Mouse (Mus musculus) T-helper 2 cell (primary cell): ENCODE results near the gene Angel1.

Experiments used
- in situ Hi-C: fragments of 300-600 bp; cut with MboI, MseI; formaldehyde crosslinking; loops from one replicate; pipeline ENCODE4 v1.15.1; 2025; ENCODE audit warnings: high pct_unique_total_duplicates

The Angel1 gene

GRCm38 (mm10) chr12:86702690-86703089 lies 23.6 kb downstream of the Angel1 start:
- in situ Hi-C loops, result no loop called here

GRCm38 (mm10) chr12:86701491-86701890 lies 24.8 kb downstream of the Angel1 start:
- in situ Hi-C loops, result no loop called here

GRCm38 (mm10) chr12:86700927-86701310 lies 25.3 kb downstream of the Angel1 start:
- in situ Hi-C loops, result no loop called here

GRCm38 (mm10) chr12:86699965-86700926 lies 26.0 kb downstream of the Angel1 start:
- in situ Hi-C loops, result no loop called here

GRCm38 (mm10) chr12:86698537-86698936 lies 27.7 kb downstream of the Angel1 start:
- in situ Hi-C loops, result no loop called here

DNA sequence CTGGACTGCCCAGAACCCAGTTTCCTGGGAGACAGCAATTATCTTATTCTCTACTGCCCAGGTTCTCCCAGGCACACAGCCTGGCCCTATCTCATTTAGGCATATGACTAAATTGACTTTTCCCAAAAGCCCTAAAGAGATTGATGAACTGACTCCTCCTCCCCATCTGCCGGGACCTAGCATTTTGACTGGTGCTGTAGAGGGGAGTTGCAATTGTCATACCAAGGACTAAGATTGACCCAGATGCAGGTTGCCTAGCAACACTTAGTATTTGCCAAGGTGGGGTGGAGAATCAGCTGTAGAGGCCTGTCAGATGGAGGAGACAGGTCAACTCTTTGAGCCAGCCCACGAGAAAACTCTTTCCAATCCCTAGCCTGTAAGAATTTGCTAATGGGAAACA lies 28.3 kb downstream of the Angel1 start:
- in situ Hi-C loops, result no loop called here

- in situ Hi-C loops, result no loop called here
Observed at GRCm38 (mm10) chr12:86694441-86694840, 31.8 kb downstream of the Angel1 start.

DNA sequence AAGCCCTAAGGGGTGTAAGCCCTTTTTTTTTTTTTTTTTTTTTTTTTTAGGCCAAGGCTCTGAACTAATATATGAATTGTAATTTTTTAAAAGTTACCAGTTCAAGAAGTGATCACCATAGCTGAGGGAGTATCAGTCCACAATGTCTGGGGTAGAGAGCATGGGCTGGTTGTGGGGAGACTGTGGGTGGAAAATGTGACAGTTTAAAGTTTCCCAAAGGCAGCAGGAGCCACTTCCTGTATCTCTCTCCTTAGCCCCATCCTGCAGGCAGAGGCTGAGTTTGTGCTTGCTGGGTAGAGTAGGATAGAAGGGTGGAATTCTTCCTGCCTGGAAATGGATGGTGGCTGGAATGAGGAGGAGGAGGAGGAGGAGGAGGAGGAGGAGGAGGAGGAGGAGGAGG lies 32.9 kb downstream of the Angel1 start:
- in situ Hi-C loops, result no loop called here

GRCm38 (mm10) chr12:86692471-86693356 lies 33.5 kb downstream of the Angel1 start:
- in situ Hi-C loops, result no loop called here

- in situ Hi-C loops, result no loop called here
Observed at GRCm38 (mm10) chr12:86690700-86691485, 35.4 kb downstream of the Angel1 start.

DNA sequence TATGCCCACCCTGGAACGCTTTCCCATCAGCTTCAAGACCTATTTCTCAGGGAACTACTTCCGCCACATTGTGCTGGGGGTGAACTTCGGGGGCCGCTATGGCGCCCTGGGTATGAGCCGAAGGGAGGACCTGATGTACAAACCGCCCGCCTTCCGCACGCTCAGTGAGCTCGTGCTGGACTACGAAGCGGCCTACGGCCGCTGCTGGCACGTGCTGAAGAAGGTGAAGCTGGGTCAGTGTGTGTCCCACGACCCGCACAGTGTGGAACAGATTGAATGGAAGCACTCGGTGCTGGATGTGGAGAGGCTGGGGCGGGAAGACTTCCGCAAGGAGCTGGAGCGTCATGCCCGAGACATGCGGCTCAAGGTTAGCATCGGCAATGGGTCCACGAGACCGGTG lies 37.3 kb downstream of the Angel1 start:
- in situ Hi-C loops, result no loop called here

DNA sequence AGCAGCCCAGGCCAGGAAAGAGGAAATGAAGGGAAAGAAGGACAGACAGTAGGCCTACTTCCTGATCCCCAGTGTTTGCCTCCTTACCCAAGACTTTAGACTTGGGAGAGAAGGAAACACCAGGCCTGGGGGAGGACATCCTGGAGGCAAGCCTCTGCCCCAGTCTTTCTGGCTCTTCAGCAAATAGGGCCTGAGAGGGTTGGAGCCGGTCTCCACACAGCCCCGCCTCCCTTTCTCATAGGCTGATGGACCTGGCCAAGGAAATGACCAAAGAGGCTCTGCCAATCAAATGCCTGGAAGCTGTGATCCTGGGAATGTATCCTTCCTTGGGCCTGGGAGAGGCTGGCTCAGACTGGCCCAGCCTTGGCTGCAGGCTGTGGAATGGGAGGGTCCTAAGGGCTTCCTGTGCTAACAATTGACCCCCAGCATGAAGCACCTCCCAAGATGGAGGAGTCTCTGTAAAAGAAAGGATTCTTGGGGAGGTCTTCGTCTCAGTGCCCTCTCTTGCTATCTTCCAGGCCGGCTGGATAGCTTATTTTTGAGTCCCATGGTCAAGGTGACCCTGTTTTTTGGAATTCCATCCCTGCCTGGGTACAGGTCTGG lies 38.2 kb downstream of the Angel1 start:
- in situ Hi-C loops, result no loop called here

GRCm38 (mm10) chr12:86687445-86687955 lies 38.8 kb downstream of the Angel1 start:
- in situ Hi-C loops, result no loop called here

DNA sequence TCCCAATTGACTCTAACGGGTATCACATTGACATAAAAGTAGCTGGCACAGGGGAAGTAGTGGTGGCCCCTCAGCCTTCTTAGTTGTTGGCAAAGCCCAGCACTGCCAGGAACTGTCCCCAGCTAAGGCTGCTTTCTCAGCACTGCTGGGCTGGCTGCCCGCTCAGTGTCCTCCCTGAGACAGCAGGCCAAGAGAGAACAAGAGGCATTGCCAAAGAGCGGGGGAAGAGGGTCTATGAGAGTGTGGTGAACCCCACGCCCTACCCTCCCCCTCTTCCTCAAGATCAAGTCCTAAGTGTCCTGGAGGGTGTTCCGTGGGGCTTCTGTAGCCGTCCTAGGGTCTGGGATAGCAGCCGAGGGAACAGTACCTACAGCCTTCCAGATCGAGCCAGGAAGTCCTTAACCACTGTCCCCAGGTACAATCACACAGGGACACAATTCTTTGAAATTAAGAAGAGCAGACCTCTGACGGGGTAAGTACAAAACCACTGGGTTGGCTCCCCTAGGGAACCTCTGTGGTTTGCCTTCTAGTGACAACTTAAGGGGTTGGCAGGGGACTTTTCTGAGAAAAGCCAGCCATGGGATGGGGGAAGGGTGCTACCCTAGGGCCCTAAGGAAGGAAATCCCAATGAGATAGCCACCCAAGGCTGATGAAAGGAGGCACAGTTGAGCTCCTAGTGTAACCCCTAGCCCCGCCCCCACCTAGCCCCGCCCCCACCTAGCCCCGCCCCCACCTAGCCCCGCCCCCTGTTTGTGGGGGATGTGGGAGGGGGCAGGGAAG lies 39.5 kb downstream of the Angel1 start:
- in situ Hi-C loops, result no loop called here

- in situ Hi-C loops, result no loop called here
Observed at GRCm38 (mm10) chr12:86685275-86685674, 41.0 kb downstream of the Angel1 start.

DNA sequence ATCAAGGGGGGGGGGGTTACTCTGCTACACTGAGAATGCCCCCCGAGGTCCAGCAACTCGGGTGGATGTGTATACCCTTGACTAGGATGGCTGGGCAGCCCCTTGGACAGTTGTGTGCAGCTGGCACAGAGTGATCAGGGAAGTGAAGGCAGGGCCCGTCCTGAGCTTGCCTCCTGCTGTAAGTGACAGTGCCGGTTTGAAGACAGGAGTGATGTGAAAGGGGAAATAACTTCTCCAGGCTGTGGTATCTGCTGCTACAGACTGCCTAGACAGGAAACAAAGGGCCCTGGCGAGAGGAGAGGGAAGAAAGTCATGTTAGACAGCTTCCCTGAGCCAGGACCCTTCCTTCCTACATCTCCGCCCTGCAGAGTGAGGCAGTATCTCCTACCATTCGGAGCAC lies 42.6 kb downstream of the Angel1 start:
- in situ Hi-C loops, result no loop called here

DNA sequence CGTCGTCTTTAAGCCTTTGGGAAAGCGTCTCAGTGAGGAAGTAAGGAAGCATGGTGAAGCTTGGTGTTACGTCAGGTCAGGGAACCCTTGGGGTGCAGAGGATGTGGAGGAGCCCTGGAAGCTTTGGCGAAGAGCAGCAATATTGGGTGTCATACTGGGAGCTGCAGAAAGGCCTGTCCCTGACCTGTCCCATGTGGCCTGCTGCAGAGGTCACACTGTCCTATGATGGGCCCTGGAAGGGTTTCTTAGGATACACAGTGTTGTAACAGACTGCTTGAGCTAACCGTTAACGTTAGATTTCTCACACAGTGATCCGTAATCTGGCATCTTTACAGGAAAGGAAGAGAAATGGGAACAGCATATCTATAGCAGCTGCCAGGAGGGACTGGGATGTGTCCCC lies 44.1 kb downstream of the Angel1 start:
- in situ Hi-C loops, result no loop called here

- in situ Hi-C loops, result no loop called here
Observed at GRCm38 (mm10) chr12:86681626-86682025, 44.6 kb downstream of the Angel1 start.

DNA sequence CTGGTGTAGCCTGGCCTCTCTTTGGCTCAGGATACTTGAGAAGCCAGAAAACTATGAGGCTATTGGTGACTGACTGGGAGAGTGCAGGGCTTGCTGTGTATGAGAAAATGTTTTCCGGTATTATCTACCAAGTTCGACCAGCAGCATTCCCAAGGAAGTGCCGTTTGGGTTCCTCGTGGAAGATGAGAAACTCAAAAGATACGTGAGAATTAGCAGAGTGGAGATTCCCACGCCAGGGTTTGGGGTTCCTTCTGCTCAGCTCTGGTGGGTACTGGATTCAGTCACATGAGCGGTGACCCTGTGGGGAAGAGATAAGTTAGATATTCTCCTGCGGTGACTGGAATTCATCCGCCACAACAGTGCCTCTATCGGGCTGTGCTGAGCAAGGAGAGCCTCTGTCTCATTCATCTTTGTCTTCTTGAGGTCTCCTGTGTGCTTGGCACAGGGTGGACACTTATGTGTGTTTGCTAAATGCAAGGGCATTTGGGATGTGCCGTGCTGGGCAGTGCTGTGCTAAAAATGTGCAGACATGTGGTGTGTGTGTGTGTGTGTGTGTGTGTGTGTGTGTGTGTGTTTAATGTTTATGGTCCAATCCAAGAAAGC lies 45.6 kb downstream of the Angel1 start:
- in situ Hi-C loops, result no loop called here

GRCm38 (mm10) chr12:86679991-86680491 lies 46.2 kb downstream of the Angel1 start:
- in situ Hi-C loops, result no loop called here
